Mouse (Mus musculus) MEL (cell line): ENCODE measurements at regions not wholly inside any gene's neighbourhood (a gene's known extent, or its start where the extent isn't known, plus 50 kb on each side); places are given as distances from the start of the nearest gene placed in this dataset.

Experiments
- DNase-seq: peaks from one replicate; pipeline ENCODE4 v3.0.0; 2011; ENCODE audit warnings: low read depth, low spot score
- H3K27ac ChIP-seq: 2 replicates; pipeline ENCODE4 v1.5.1; 2012; ENCODE audit warnings: low read depth, mild to moderate bottlenecking, control low read depth, low read length, moderate library complexity; ENCODE audit not compliant: control insufficient read depth
- H3K27me3 ChIP-seq, 2 experiments: fragments of 150-350 bp in 1 of 2; sonication (generic) in 1 of 2; 2 replicates each; pipeline ENCODE4 v1.6.1; 2012; ENCODE audit warnings: low read length in 2 of 2, mild to moderate bottlenecking in 2 of 2, improper control_type of control experiment in 1 of 2, moderate library complexity in 1 of 2; ENCODE audit not compliant: insufficient read depth in 2 of 2, control insufficient read depth in 1 of 2
- H3K36me3 ChIP-seq, 2 experiments: 2 replicates each; pipeline ENCODE4 v1.6.1; 2012 to 2014; ENCODE audit warnings: low read length in 2 of 2, improper control_type of control experiment in 1 of 2, inconsistent platforms in 1 of 2, mild to moderate bottlenecking in 1 of 2; ENCODE audit not compliant: insufficient read depth in 2 of 2, control insufficient read depth in 1 of 2
- H3K4me1 ChIP-seq, 2 experiments: fragments of 150-350 bp in 1 of 2; sonication (generic) in 1 of 2; 2 replicates each; pipeline ENCODE4 v1.6.1; 2012; ENCODE audit warnings: low read length in 2 of 2, improper control_type of control experiment in 1 of 2, mild to moderate bottlenecking in 1 of 2; ENCODE audit not compliant: insufficient read depth in 2 of 2, control insufficient read depth in 1 of 2
- H3K4me3 ChIP-seq, 2 experiments: fragments of 150-350 bp in 1 of 2; sonication (generic) in 1 of 2; 2 replicates each; pipeline ENCODE4 v1.5.1; 2012; ENCODE audit warnings: low read depth in 2 of 2, low read length in 2 of 2, mild to moderate bottlenecking in 2 of 2, moderate library complexity in 2 of 2, control low read depth in 1 of 2, improper control_type of control experiment in 1 of 2; ENCODE audit not compliant: control insufficient read depth in 1 of 2, insufficient read depth in 1 of 2
- H3K79me2 ChIP-seq: 2 replicates; pipeline ENCODE4 v1.6.1; 2012; ENCODE audit warnings: mild to moderate bottlenecking, low read length, moderate library complexity; ENCODE audit not compliant: control insufficient read depth, poor library complexity, insufficient read depth
- H3K9ac ChIP-seq: 2 replicates; pipeline ENCODE4 v1.6.1; 2012; ENCODE audit warnings: low read depth, mild to moderate bottlenecking, control low read depth, low read length, moderate library complexity; ENCODE audit not compliant: control insufficient read depth, poor library complexity, severe bottlenecking
- H3K9me3 ChIP-seq: fragments of 150-350 bp; sonication (generic); replicated peaks from 2 replicates; pipeline ENCODE4 v1.6.1; 2012; ENCODE audit warnings: mild to moderate bottlenecking, low read length, improper control_type of control experiment, moderate library complexity; ENCODE audit not compliant: insufficient read depth
- ELF1 ChIP-seq: IDR thresholded peaks from 2 replicates; pipeline ENCODE4 v1.6.1; 2014; ENCODE audit warnings: low read depth, mild to moderate bottlenecking, inconsistent platforms, low read length, improper control_type of control experiment, moderate library complexity
- MEF2A ChIP-seq: IDR thresholded peaks from 2 replicates; pipeline ENCODE4 v1.6.1; 2014; ENCODE audit warnings: low read depth, mild to moderate bottlenecking, inconsistent platforms, low read length, improper control_type of control experiment; ENCODE audit not compliant: poor library complexity, insufficient replicate concordance, severe bottlenecking; ENCODE audit errors: extremely low read depth
- MYB ChIP-seq: IDR thresholded peaks from 2 replicates; pipeline ENCODE4 v1.6.1; 2011; ENCODE audit warnings: mild to moderate bottlenecking, low read depth, low read length, improper control_type of control experiment
- NELFE ChIP-seq: IDR thresholded peaks from 2 replicates; pipeline ENCODE4 v1.6.1; 2011; ENCODE audit warnings: low read depth, low read length, improper control_type of control experiment
- NRF1 ChIP-seq: IDR thresholded peaks from 2 replicates; pipeline ENCODE4 v1.6.1; 2014; ENCODE audit warnings: low read depth, mild to moderate bottlenecking, inconsistent platforms, low read length, improper control_type of control experiment, moderate library complexity; ENCODE audit not compliant: poor library complexity, insufficient read depth, severe bottlenecking
- TCF12 ChIP-seq: IDR thresholded peaks from 2 replicates; pipeline ENCODE4 v1.6.1; 2014; ENCODE audit warnings: low read depth, mild to moderate bottlenecking, inconsistent platforms, low read length, improper control_type of control experiment, moderate library complexity
- ZMIZ1 ChIP-seq: IDR thresholded peaks from 2 replicates; pipeline ENCODE4 v1.6.1; 2012; ENCODE audit warnings: low read depth, mild to moderate bottlenecking, inconsistent platforms, low read length, improper control_type of control experiment, moderate library complexity

- no peaks in the 10 kb centered on the region for H3K36me3 ChIP-seq
- no peak overlapping the region for H3K4me3 ChIP-seq
- no peaks in the 10 kb centered on the region for H3K4me1 ChIP-seq
- H3K27ac ChIP-seq = no peak overlapping the region
- TF ChIP-seq NELFE = no peak
- TF ChIP-seq TCF12 = no peak
- TF ChIP-seq ELF1 = no peak
- TF ChIP-seq MYB = no peak
- no peak for TF ChIP-seq NRF1
- TF ChIP-seq ZMIZ1 = no peak
- no peak for TF ChIP-seq MEF2A
- no peaks in the 10 kb centered on the region for H3K27me3 ChIP-seq
- no peaks in the 10 kb centered on the region for H3K79me2 ChIP-seq
- H3K9me3 ChIP-seq = no peaks in the 10 kb centered on the region
- peak; percentile 21 for DNase-seq
- no peak overlapping the region for H3K9ac ChIP-seq
Measured at GRCm38 (mm10) chr17:63812586-63812985, 50.3 kb upstream of the Fer start.
